Mouse (Mus musculus) forebrain, embryonic 13.5 days (tissue): ENCODE results near the gene Cisd2. TPM values are rescaled to one million over a fixed set of nuclear protein-coding genes. Genes with fewer than 3 reads are reported as not detected.
A peak's percentile ranks its signal among the peaks of the same experiment; 100 is the strongest.

Source experiments
- ATAC-seq: fragments of 200-750 bp; cut with Nextera tagmentation; 2 replicates; pipeline ENCODE4 v1.8.0; 2017
- H3K27ac ChIP-seq: fragments of 300-500 bp; sonication (generic); 2 replicates; pipeline ENCODE4 v1.5.1; 2015; ENCODE audit warnings: inconsistent platforms, mild to moderate bottlenecking, moderate library complexity
- H3K27me3 ChIP-seq: fragments of 300-500 bp; sonication (generic); 2 replicates; pipeline ENCODE4 v1.6.1; 2015; ENCODE audit warnings: mild to moderate bottlenecking, inconsistent platforms
- H3K36me3 ChIP-seq: fragments of 300-500 bp; sonication (generic); 2 replicates; pipeline ENCODE4 v1.6.1; 2015; ENCODE audit warnings: mild to moderate bottlenecking, inconsistent platforms; ENCODE audit not compliant: poor library complexity, severe bottlenecking
- H3K4me1 ChIP-seq: fragments of 300-500 bp; sonication (generic); 2 replicates; pipeline ENCODE4 v1.6.1; 2015; ENCODE audit warnings: inconsistent platforms
- H3K4me2 ChIP-seq: fragments of 300-500 bp; sonication (generic); 2 replicates; pipeline ENCODE4 v1.6.1; 2015; ENCODE audit warnings: inconsistent platforms, mild to moderate bottlenecking, moderate library complexity
- H3K4me3 ChIP-seq: fragments of 300-500 bp; sonication (generic); 2 replicates; pipeline ENCODE4 v1.5.1; 2015; ENCODE audit warnings: mild to moderate bottlenecking, inconsistent platforms
- H3K9ac ChIP-seq: fragments of 300-500 bp; sonication (generic); 2 replicates; pipeline ENCODE4 v1.6.1; 2015; ENCODE audit warnings: mild to moderate bottlenecking, inconsistent platforms
- H3K9me3 ChIP-seq: fragments of 300-500 bp; sonication (generic); replicated peaks from 2 replicates; pipeline ENCODE4 v1.6.1; 2016; ENCODE audit warnings: inconsistent platforms
- WGBS: fragments of 180-500 bp; shearing (Covaris S2); methylation state at CpG from one replicate; pipeline ENCODE4 v1.1.7; 2015; 5-methylcytosine and 5-hydroxymethylcytosine counted together
- polyA plus RNA-seq: library from polyadenylated mRNA; unstranded; fragments of >200 nt; fragmentation: Nextera tagmentation; extraction: Ambion mirVana; gene quantifications from 2 replicates; pipeline ENCODE4 v1.2.1, GENCODE M21; 2015

The Cisd2 gene
- polyA plus RNA-seq: 77.3 and 80.3 TPM in 2 replicates

- Histone ChIP-seq H3K27me3 (no peaks in the 10 kb centered on the region), H3K9me3 (no peaks in the 10 kb centered on the region), H3K4me2 (peak within 1 kb of the TSS; percentile 83), H3K27ac (peak within 1 kb of the TSS; percentile 92), H3K36me3 (0 out of 2 replicates have a peak, but pooled peaks cover 4% of the 10 kb centered on the region), H3K9ac (peak within 1 kb of the TSS; percentile 87), H3K4me3 (peak within 1 kb of the TSS; percentile 73), H3K4me1 (peaks cover 27% of the 10 kb centered on the region)
- 3% methylated on average over 8 of the region's 8 CpGs for WGBS
- ATAC-seq: peak; percentile 42
Observed at GRCm38 (mm10) chr3:135423608-135424212, at the start of gene Cisd2. TSS of gene Cisd2 (minus strand) at chr3:135423925.

GRCm38 (mm10) chr3:135470823-135471222, 47.1 kb upstream of the Cisd2 start:
- Histone ChIP-seq H3K4me3 (no peak overlapping the region), H3K4me1 (0 out of 2 replicates have a peak, but pooled peaks cover 6% of the 10 kb centered on the region), H3K27ac (no peak overlapping the region), H3K9ac (no peak overlapping the region), H3K27me3 (no peaks in the 10 kb centered on the region), H3K9me3 (no peaks in the 10 kb centered on the region), H3K4me2 (no peak overlapping the region), H3K36me3 (0 out of 2 replicates have a peak, but pooled peaks cover 4% of the 10 kb centered on the region)
- no peak for ATAC-seq
- WGBS: 85% methylated on average over 1 of the region's 1 CpGs

DNA sequence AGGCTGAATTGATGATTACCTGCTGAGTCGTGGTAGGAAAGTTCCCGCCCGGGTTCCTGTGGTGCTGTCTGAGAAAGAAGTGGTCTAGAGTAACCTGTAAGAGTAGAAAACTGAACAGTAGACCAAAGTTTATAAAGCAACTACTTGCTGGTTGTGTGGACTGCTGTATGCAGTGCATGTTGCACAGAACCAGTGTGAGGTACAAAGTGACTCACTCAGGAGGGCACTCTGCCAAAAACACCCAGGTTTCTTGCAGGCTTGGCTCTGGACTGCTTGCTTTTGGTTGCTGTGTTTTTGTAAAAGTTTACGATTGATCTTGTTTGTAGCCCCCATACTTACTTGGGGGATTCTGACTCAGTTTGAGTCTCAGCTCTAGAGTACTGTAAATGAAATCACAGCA, 46.2 kb upstream of the Cisd2 start:
- WGBS: 50% methylated on average over 4 of the region's 4 CpGs
- H3K27ac ChIP-seq: no peak overlapping the region
- H3K27me3 ChIP-seq: no peaks in the 10 kb centered on the region
- H3K4me3 ChIP-seq: no peak overlapping the region
- no peak overlapping the region for H3K9ac ChIP-seq
- 0 out of 2 replicates have a peak, but pooled peaks cover 6% of the 10 kb centered on the region for H3K4me1 ChIP-seq
- 0 out of 2 replicates have a peak, but pooled peaks cover 4% of the 10 kb centered on the region for H3K36me3 ChIP-seq
- ATAC-seq: peak; percentile 46
- no peaks in the 10 kb centered on the region for H3K9me3 ChIP-seq
- no peak overlapping the region for H3K4me2 ChIP-seq

GRCm38 (mm10) chr3:135469146-135469545, 45.4 kb upstream of the Cisd2 start:
- Histone ChIP-seq H3K4me1 (0 out of 2 replicates have a peak, but pooled peaks cover 6% of the 10 kb centered on the region), H3K27me3 (no peaks in the 10 kb centered on the region), H3K27ac (no peak overlapping the region), H3K9me3 (no peaks in the 10 kb centered on the region), H3K9ac (no peak overlapping the region), H3K4me3 (no peak overlapping the region), H3K4me2 (no peak overlapping the region), H3K36me3 (0 out of 2 replicates have a peak, but pooled peaks cover 4% of the 10 kb centered on the region)
- 61% methylated on average over 3 of the region's 3 CpGs for WGBS
- ATAC-seq: 0 out of 2 replicates have a peak, but pooled peaks have one; percentile 25

- ATAC-seq: no peak
Observed at GRCm38 (mm10) chr3:135468402-135468801, 44.7 kb upstream of the Cisd2 start.

DNA sequence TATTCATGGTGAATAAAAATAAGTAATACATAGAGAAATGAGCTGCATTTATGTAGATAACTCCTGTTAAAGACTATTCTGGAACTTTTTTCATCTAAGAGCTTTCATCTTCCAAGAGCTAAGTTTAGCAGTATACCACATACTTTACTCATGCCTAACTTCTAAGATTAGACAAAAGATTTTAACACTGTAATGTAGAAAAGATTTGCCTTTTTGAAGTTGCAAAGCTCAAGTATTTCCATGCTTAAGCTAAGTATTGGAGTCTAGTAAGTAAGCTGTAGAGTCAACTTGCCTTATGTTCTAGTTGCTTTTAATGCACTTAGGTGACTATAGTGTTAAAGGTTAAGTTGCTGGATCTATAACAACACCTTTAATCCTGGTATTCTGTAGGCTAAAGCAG, 35.3 kb upstream of the Cisd2 start:
- H3K4me3 ChIP-seq: no peak overlapping the region

More at GRCm38 (mm10) chr3:135468402-135468801, 44.7 kb upstream of the Cisd2 start:
- Histone ChIP-seq H3K9ac (no peak overlapping the region), H3K27ac (no peak overlapping the region), H3K27me3 (no peaks in the 10 kb centered on the region), H3K4me1 (0 out of 2 replicates have a peak, but pooled peaks cover 6% of the 10 kb centered on the region), H3K4me2 (no peak overlapping the region), H3K36me3 (peaks cover 10% of the 10 kb centered on the region; the same call in 1 of the 2 replicates), H3K4me3 (no peak overlapping the region), H3K9me3 (no peaks in the 10 kb centered on the region)
- 86% methylated on average over 1 of the region's 1 CpGs for WGBS

GRCm38 (mm10) chr3:135444930-135445329, 21.2 kb upstream of the Cisd2 start:
- Histone ChIP-seq H3K4me1 (peaks cover 26% of the 10 kb centered on the region), H3K36me3 (no peaks in the 10 kb centered on the region), H3K27ac (no peak overlapping the region), H3K9ac (no peak overlapping the region), H3K27me3 (no peaks in the 10 kb centered on the region), H3K4me2 (no peak overlapping the region), H3K9me3 (no peaks in the 10 kb centered on the region), H3K4me3 (no peak overlapping the region)
- ATAC-seq: no peak

More for the DNA sequence above, 35.3 kb upstream of the Cisd2 start:
- Histone ChIP-seq H3K4me2 (no peak overlapping the region), H3K27me3 (no peaks in the 10 kb centered on the region), H3K9ac (no peak overlapping the region), H3K4me1 (no peaks in the 10 kb centered on the region), H3K36me3 (peaks cover 37% of the 10 kb centered on the region), H3K27ac (no peak overlapping the region), H3K9me3 (no peaks in the 10 kb centered on the region)
- ATAC-seq: no peak

DNA sequence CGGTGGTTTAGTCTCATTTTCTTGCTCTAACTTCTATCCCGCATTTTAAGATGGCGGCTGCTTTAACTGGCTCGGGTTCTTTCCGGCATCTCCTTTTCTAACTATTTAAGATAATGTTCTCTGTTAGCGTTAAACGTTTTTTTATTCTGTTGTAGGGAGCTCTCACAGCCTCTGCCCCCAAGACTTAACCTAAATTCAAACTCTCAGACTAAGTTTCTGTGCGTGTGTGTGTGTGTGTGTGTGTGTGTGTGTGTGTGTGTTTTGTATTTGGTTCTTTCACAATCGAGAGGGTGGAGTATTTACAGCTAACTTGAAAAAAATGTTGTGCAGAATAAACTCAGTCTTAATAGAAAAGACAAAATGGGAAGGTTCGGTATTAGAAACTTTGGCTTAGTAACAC, 16.9 kb upstream of the Cisd2 start:
- Histone ChIP-seq H3K4me3 (peak overlapping the region; percentile 97), H3K9me3 (no peaks in the 10 kb centered on the region), H3K4me1 (peaks cover 38% of the 10 kb centered on the region), H3K27ac (no peak overlapping the region), H3K4me2 (peak overlapping the region; percentile 97), H3K27me3 (no peaks in the 10 kb centered on the region), H3K36me3 (0 out of 2 replicates have a peak, but pooled peaks cover 3% of the 10 kb centered on the region), H3K9ac (peak overlapping the region; percentile 96)
- 42% methylated on average over 10 of the region's 10 CpGs for WGBS
- ATAC-seq: no peak

DNA sequence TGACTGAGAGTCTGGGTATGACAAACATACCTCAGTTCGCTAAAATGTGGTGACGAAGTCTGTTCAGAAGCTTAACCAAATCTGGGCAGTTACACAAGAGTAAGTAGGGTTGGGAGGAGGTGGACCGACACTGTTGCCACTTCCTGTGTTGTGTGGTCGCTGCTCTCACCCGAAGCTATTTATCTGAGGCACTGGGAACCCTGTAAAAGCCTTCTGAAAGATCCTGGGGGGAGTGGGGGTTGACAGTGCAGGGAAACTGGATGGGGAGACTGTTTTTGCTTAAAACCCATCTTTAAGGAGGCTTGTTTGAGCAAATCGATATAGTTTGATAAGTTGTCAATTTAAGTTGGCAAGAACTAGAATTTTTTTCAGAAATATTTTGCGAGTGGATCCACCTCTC, 16.5 kb upstream of the Cisd2 start:
- Histone ChIP-seq H3K4me3 (peak overlapping the region; percentile 97), H3K4me2 (peak overlapping the region; percentile 97), H3K27ac (no peak overlapping the region), H3K9me3 (no peaks in the 10 kb centered on the region), H3K36me3 (0 out of 2 replicates have a peak, but pooled peaks cover 3% of the 10 kb centered on the region), H3K9ac (peak overlapping the region; percentile 96), H3K27me3 (no peaks in the 10 kb centered on the region), H3K4me1 (peaks cover 38% of the 10 kb centered on the region)
- WGBS: 19% methylated on average over 7 of the region's 7 CpGs
- ATAC-seq: no peak

DNA sequence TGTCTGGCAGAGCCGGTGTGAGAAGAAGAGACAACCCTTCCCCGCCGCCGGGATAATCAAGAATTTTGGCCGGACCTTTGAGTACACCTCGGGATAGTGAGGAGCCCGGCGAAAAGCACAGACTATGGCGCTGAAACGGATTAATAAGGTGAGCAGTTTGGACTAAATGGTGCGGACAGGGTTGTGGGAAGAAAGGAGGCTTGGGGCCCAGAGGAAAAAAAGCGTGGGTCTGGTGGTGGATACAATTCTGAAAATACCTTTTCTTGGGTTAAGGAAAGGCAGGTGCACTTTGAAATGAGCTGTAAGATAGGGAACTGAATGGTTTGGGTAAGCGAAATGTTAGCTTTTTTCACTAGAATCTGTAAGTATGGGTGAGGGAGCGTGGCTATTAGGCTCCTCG, 15.9 kb upstream of the Cisd2 start:
- Histone ChIP-seq H3K4me2 (peak overlapping the region; percentile 97), H3K27me3 (no peaks in the 10 kb centered on the region), H3K36me3 (0 out of 2 replicates have a peak, but pooled peaks cover 3% of the 10 kb centered on the region), H3K4me1 (peaks cover 38% of the 10 kb centered on the region), H3K9ac (peak overlapping the region; percentile 96), H3K4me3 (peak overlapping the region; percentile 97), H3K9me3 (no peaks in the 10 kb centered on the region), H3K27ac (peak overlapping the region; percentile 100)
- 3% methylated on average over 15 of the region's 15 CpGs for WGBS
- no peak for ATAC-seq

DNA sequence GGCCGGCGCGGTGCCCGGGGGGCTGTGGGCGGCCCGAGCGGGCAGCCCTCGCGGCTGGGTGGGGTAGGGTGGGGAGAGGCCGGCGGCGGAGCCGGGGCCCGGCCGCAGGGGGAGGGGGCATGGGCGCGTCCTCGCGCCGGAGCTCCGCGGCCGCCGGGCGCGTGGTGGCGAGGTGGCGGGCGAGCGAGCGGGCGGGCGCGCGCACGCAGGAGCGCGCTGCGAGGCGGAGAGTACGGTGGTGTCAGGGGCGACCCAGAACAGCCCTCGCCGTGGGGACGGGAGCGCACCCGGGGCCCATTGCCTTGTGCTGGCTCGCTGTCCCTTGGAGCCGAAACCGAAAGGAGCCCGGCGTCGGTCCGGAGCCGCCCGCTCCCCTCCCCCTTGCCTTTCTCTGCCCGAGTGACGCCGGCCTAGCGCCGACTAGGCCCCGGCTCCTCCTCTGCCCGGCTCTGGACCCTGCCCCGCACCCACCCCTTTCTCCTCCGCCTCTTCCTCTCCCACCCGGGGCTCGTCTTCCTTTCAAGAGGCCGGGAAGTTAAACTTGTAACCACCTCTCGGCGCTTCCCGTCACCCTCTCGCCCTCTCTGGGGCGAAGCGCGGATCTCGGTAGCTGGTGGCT, 15.3 kb upstream of the Cisd2 start:
- 0 out of 2 replicates have a peak, but pooled peaks cover 3% of the 10 kb centered on the region for H3K36me3 ChIP-seq
- H3K4me3 ChIP-seq: peak overlapping the region; percentile 97
- H3K4me2 ChIP-seq: peak overlapping the region; percentile 97
- H3K4me1 ChIP-seq: peaks cover 35% of the 10 kb centered on the region
- H3K27ac ChIP-seq: peak overlapping the region; percentile 100
- peak overlapping the region; percentile 96 for H3K9ac ChIP-seq
- H3K27me3 ChIP-seq: no peaks in the 10 kb centered on the region
- H3K9me3 ChIP-seq: no peaks in the 10 kb centered on the region
- ATAC-seq: peak; percentile 60
- under 1% methylated on average over 37 of the region's 76 CpGs for WGBS

DNA sequence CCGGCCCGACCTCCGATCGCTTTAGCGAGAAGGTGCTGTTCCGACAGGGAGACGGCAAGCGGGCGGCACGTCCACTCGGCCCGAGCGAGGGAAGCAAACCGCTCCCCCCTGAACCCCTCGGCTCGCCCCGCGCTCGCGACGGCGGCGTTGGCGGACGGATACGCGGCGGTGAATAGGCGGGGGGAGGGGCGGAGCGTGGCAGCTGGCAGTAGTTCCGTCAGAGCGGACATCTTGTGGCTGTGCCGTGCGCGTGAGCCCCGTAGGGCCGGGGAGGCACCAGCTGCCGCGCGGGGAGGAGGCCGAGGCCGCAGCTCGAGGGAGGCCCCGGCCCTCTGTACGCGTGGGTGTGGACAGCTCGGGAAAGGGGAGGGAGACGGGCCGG, 14.8 kb upstream of the Cisd2 start:
- H3K9me3 ChIP-seq: no peaks in the 10 kb centered on the region
- H3K36me3 ChIP-seq: 0 out of 2 replicates have a peak, but pooled peaks cover 3% of the 10 kb centered on the region
- H3K4me3 ChIP-seq: peak overlapping the region; percentile 97
- H3K27me3 ChIP-seq: no peaks in the 10 kb centered on the region
- peak; percentile 82 for ATAC-seq
- 0% methylated on average over 22 of the region's 50 CpGs for WGBS
- H3K9ac ChIP-seq: peak overlapping the region; percentile 96
- peak overlapping the region; percentile 100 for H3K27ac ChIP-seq
- peaks cover 35% of the 10 kb centered on the region for H3K4me1 ChIP-seq
- peak overlapping the region; percentile 97 for H3K4me2 ChIP-seq
